ENCODE assay signal across 21 mouse cellular contexts in genomic region chr16:11755281-11756066, GRCm38 (mm10).
DNase-seq lines count a peak whose midpoint lies in the region; ATAC-seq and TF ChIP-seq lines count a peak whose summit lies in the region.
"Had no signal": no experiment of that assay in that cellular context is flagged by ENCODE, and none has a peak within 500 bp of the region (broad histone marks: within the 10 kb centered on the region; RNA-seq: fewer than 3 reads in every experiment).

No protein-coding gene starts in this region.

- H3K4me1 ChIP-seq in forebrain, embryonic 11.5 days (replicated peaks; ENCODE audit: control insufficient read depth, insufficient read depth, low read length), result no peaks in the 10 kb centered on the region
- no peaks in the 10 kb centered on the region for H3K4me1 ChIP-seq in forebrain, embryonic 15.5 days
- H3K4me1 ChIP-seq in kidney, postnatal 0 days (replicated peaks; ENCODE audit: insufficient read depth, low read length), result no peaks in the 10 kb centered on the region
- no peaks in the 10 kb centered on the region for H3K4me1 ChIP-seq in midbrain, embryonic 11.5 days (ENCODE audit: control insufficient read depth, insufficient read depth, low read length)
- no peaks in the 10 kb centered on the region for H3K4me1 ChIP-seq in midbrain, embryonic 15.5 days
- H3K4me1 ChIP-seq: forebrain, embryonic 10.5 days; liver, embryonic 13.5 days; midbrain, embryonic 12.5 days; neural tube, embryonic 15.5 days had no signal

- H3K4me3 ChIP-seq in forebrain, embryonic 11.5 days (ENCODE audit: low read depth, low read length), result no peak overlapping the region
- no peak overlapping the region for H3K4me3 ChIP-seq in forebrain, embryonic 15.5 days
- no peak overlapping the region for H3K4me3 ChIP-seq in kidney, postnatal 0 days (replicated peaks; ENCODE audit: low read depth, low read length)
- H3K4me3 ChIP-seq in midbrain, embryonic 11.5 days (ENCODE audit: low read depth, low read length), result no peak overlapping the region
- no peak overlapping the region for H3K4me3 ChIP-seq in midbrain, embryonic 15.5 days
- H3K4me3 ChIP-seq: forebrain, embryonic 10.5 days; liver, embryonic 13.5 days; midbrain, embryonic 12.5 days; myocyte; neural tube, embryonic 15.5 days had no signal

- H3K27me3 ChIP-seq in forebrain, embryonic 11.5 days (ENCODE audit: control insufficient read depth, insufficient read depth, low read length), result no peaks in the 10 kb centered on the region
- no peaks in the 10 kb centered on the region for H3K27me3 ChIP-seq in forebrain, embryonic 15.5 days
- H3K27me3 ChIP-seq in kidney, postnatal 0 days (ENCODE audit: insufficient read depth, low read length), result no peaks in the 10 kb centered on the region
- no peaks in the 10 kb centered on the region for H3K27me3 ChIP-seq in midbrain, embryonic 11.5 days (ENCODE audit: control insufficient read depth, insufficient read depth, low read length)
- no peaks in the 10 kb centered on the region for H3K27me3 ChIP-seq in midbrain, embryonic 15.5 days (replicated peaks)
- H3K27me3 ChIP-seq: liver, embryonic 13.5 days; midbrain, embryonic 12.5 days; neural tube, embryonic 15.5 days had no signal

- no peak overlapping the region for H3K9ac ChIP-seq in forebrain, embryonic 11.5 days (ENCODE audit: low read length)
- no peak overlapping the region for H3K9ac ChIP-seq in forebrain, embryonic 15.5 days (replicated peaks)
- no peak overlapping the region for H3K9ac ChIP-seq in kidney, postnatal 0 days (ENCODE audit: low read depth, low read length)
- H3K9ac ChIP-seq in midbrain, embryonic 11.5 days (ENCODE audit: low read length), result no peak overlapping the region
- no peak overlapping the region for H3K9ac ChIP-seq in midbrain, embryonic 15.5 days
- H3K9ac ChIP-seq: hindbrain, embryonic 14.5 days; liver, embryonic 13.5 days; midbrain, embryonic 12.5 days; neural tube, embryonic 15.5 days had no signal

- no peak overlapping the region for H3K27ac ChIP-seq in forebrain, embryonic 11.5 days (ENCODE audit: low read depth, low read length)
- H3K27ac ChIP-seq in forebrain, embryonic 15.5 days (replicated peaks), result no peak overlapping the region
- no peak overlapping the region for H3K27ac ChIP-seq in kidney, postnatal 0 days
- H3K27ac ChIP-seq in midbrain, embryonic 11.5 days (ENCODE audit: low read depth, low read length), result no peak overlapping the region
- H3K27ac ChIP-seq in midbrain, embryonic 15.5 days, result no peak overlapping the region
- H3K27ac ChIP-seq: forebrain, embryonic 10.5 days; hindbrain, embryonic 14.5 days; liver, embryonic 13.5 days; midbrain, embryonic 12.5 days; neural tube, embryonic 15.5 days had no signal

- ATAC-seq in forebrain, embryonic 11.5 days (replicated peaks; ENCODE audit: low FRiP score), result no peak
- no peak for ATAC-seq in forebrain, embryonic 15.5 days (replicated peaks)
- 0 out of 2 replicates have a peak, but pooled peaks have one; percentile 36 for ATAC-seq in kidney, postnatal 0 days (replicated peaks; ENCODE audit: low FRiP score, low read depth)
- no peak for ATAC-seq in midbrain, embryonic 11.5 days (ENCODE audit: low FRiP score)
- no peak for ATAC-seq in midbrain, embryonic 15.5 days (replicated peaks)
- peak; percentile 87 for ATAC-seq in megakaryocyte progenitor cell, adult 5-6 weeks (replicated peaks; ENCODE audit: poor library complexity)
- ATAC-seq in inflammation-experienced regulatory T-cells, adult 6 months, result no peak

- 86% methylated on average over 9 of the region's 9 CpGs for WGBS in forebrain, embryonic 11.5 days
- 82% methylated on average over 9 of the region's 9 CpGs for WGBS in forebrain, embryonic 15.5 days
- WGBS in kidney, postnatal 0 days, result 89% methylated on average over 9 of the region's 9 CpGs
- WGBS in midbrain, embryonic 11.5 days, result 84% methylated on average over 9 of the region's 9 CpGs
- WGBS in midbrain, embryonic 15.5 days, result 81% methylated on average over 9 of the region's 9 CpGs

- H3K9me3 ChIP-seq in forebrain, embryonic 11.5 days (ENCODE audit: control insufficient read depth, low read length), result no peaks in the 10 kb centered on the region
- no peaks in the 10 kb centered on the region for H3K9me3 ChIP-seq in forebrain, embryonic 15.5 days
- H3K9me3 ChIP-seq in kidney, postnatal 0 days (replicated peaks; ENCODE audit: low read length), result no peaks in the 10 kb centered on the region
- H3K9me3 ChIP-seq in midbrain, embryonic 11.5 days (ENCODE audit: control insufficient read depth, low read length), result no peaks in the 10 kb centered on the region
- no peaks in the 10 kb centered on the region for H3K9me3 ChIP-seq in midbrain, embryonic 15.5 days
- H3K9me3 ChIP-seq: forebrain, embryonic 10.5 days; liver, embryonic 13.5 days; midbrain, embryonic 12.5 days; neural tube, embryonic 15.5 days had no signal

- no peaks in the 10 kb centered on the region for H3K36me3 ChIP-seq in forebrain, embryonic 11.5 days (ENCODE audit: control insufficient read depth, insufficient read depth, low read length)
- H3K36me3 ChIP-seq in forebrain, embryonic 15.5 days, result no peaks in the 10 kb centered on the region
- H3K36me3 ChIP-seq in kidney, postnatal 0 days (ENCODE audit: insufficient read depth, low read length), result 0 out of 2 replicates have a peak, but pooled peaks cover 3% of the 10 kb centered on the region
- no peaks in the 10 kb centered on the region for H3K36me3 ChIP-seq in midbrain, embryonic 11.5 days (ENCODE audit: control insufficient read depth, insufficient read depth, low read length)
- H3K36me3 ChIP-seq in midbrain, embryonic 15.5 days (replicated peaks), result no peaks in the 10 kb centered on the region
- H3K36me3 ChIP-seq: forebrain, embryonic 10.5 days; liver, embryonic 13.5 days; neural tube, embryonic 15.5 days had no signal

- no peak overlapping the region for H3K4me2 ChIP-seq in forebrain, embryonic 11.5 days (ENCODE audit: low read depth, low read length, severe bottlenecking)
- H3K4me2 ChIP-seq in forebrain, embryonic 15.5 days (replicated peaks), result no peak overlapping the region
- no peak overlapping the region for H3K4me2 ChIP-seq in kidney, postnatal 0 days (ENCODE audit: low read length)
- H3K4me2 ChIP-seq in midbrain, embryonic 11.5 days, result no peak overlapping the region
- H3K4me2 ChIP-seq in midbrain, embryonic 15.5 days, result no peak overlapping the region
- H3K4me2 ChIP-seq: hindbrain, embryonic 14.5 days; liver, embryonic 13.5 days; midbrain, embryonic 12.5 days; neural tube, embryonic 15.5 days had no signal

- peak; percentile 42 for DNase-seq in forebrain, embryonic 11.5 days (ENCODE audit: low spot score)
- DNase-seq in kidney, postnatal 0 days (ENCODE audit: low spot score), result no peak
- no peak for DNase-seq in kidney, adult 11 months
- peak; percentile 67 for DNase-seq in midbrain, embryonic 11.5 days (ENCODE audit: low spot score, missing footprints)
- DNase-seq: adrenal gland, adult 8-10 months; cerebellum, adult 18-20 months; heart, adult 18-20 months; kidney, adult 8-10 months; kidney, postnatal 36 days; liver, embryonic 13.5 days; lung, postnatal 14 days; right cerebral cortex, postnatal 4 days had no signal

- 0 out of 2 replicates have a peak, but pooled peaks have one; percentile 6 for TF ChIP-seq CTCF in kidney, postnatal 0 days (IDR thresholded peaks at IDR 0.05; ENCODE audit: low read depth)

Comparison
In these comparisons a context has a peak if more than half of its experiments do, and no peak if none do; other contexts are left out.
1. ATAC-seq: peak in kidney, postnatal 0 days (single experiment) and megakaryocyte progenitor cell, adult 5-6 weeks (single experiment); none in forebrain, embryonic 11.5 days (single experiment), forebrain, embryonic 15.5 days (single experiment), midbrain, embryonic 11.5 days (single experiment), midbrain, embryonic 15.5 days (single experiment) and inflammation-experienced regulatory T-cells, adult 6 months (single experiment).
2. DNase-seq: peak in forebrain, embryonic 11.5 days (single experiment) and midbrain, embryonic 11.5 days (single experiment); none in kidney, postnatal 0 days (single experiment) and kidney, adult 11 months (single experiment).